Mouse (Mus musculus) heart, postnatal 0 days (tissue): ENCODE results near the gene Gabarapl1.

ENCODE experiments used
- CTCF ChIP-seq: IDR thresholded peaks from 2 replicates; pipeline ENCODE4 v1.5.1; 2016; ENCODE audit warnings: antibody characterized with exemption, control low read depth, low read depth
- EP300 ChIP-seq: IDR thresholded peaks from 2 replicates; pipeline ENCODE4 v1.6.1; 2016; ENCODE audit warnings: antibody characterized with exemption, low read depth

- no peak for TF ChIP-seq EP300
- TF ChIP-seq CTCF = no peak
These were observed 32.3 kb downstream of the Gabarapl1 start for GRCm38 (mm10) chr6:129565257-129565656.
